Mouse (Mus musculus) R1 (cell line): Measurements from ENCODE around the gene Prdm16.

Source experiments
- DNase-seq: peaks from one replicate; pipeline ENCODE4 v3.0.0-alpha.2; 2018; ENCODE audit warnings: low read depth, low spot score

Prdm16 gene

DNA sequence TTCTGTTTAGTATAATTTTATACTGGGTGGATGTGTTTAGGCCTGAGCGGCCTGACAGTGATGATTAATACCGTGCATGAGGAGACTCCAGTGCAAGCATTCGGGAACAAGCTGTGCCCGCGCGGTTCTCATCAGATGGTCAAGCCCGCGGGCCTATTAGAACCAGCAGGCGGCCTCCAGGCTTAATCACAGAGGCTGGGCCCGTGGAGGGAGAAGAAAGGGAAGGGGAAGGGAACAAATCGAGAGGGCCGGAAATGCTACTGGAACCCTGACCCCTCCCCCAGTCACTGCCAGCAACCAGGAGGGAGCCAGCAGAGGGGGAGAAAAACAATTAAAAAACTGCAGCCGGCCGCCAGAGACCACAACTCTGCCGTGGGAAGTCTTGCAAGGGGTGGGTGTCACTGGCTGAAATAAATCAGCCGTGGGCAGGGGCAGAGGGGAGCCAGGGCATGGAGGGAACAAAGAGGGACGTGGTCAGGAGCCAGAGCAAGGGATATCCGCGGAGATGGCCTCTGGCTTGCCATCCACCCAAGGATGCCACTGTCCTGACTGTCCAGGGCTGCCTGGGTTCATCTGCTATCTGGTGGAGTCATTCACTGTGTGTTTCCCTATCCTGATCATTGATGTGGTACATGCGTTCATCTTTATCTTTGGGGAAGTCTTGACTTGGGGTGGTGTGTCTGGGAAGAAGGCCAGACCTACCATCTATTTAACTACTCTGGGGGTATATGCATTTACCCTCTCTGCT is 246.2 kb downstream of the Prdm16 start:
- peak; percentile 73 for DNase-seq

GRCm38 (mm10) chr4:154389641-154390040 is 247.0 kb downstream of the Prdm16 start:
- no peak for DNase-seq

GRCm38 (mm10) chr4:154386810-154387209 is 249.9 kb downstream of the Prdm16 start:
- no peak for DNase-seq

- no peak for DNase-seq
Observed at GRCm38 (mm10) chr4:154385918-154386317, 250.8 kb downstream of the Prdm16 start.

- no peak for DNase-seq
Observed at GRCm38 (mm10) chr4:154385208-154385607, 251.5 kb downstream of the Prdm16 start.

DNA sequence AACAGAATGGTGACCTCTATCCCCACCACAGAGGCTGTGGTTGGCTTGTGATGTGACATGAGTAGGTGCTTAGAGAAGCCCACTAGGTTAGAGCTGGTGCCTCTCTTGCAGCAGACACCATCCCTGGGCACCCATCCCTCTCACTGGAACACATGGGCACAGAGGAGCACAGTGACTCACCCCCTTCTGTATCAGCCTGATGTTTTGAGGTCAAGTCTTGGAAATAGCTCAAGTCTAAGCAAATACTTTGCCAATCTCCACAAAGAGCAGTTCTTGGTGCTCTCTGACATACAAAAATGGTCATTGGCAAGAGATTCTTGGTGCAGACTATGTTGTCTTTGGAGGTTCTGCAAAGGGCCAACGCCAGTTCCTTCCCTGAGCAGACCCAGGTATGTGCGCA is 257.8 kb downstream of the Prdm16 start:
- no peak for DNase-seq

DNA sequence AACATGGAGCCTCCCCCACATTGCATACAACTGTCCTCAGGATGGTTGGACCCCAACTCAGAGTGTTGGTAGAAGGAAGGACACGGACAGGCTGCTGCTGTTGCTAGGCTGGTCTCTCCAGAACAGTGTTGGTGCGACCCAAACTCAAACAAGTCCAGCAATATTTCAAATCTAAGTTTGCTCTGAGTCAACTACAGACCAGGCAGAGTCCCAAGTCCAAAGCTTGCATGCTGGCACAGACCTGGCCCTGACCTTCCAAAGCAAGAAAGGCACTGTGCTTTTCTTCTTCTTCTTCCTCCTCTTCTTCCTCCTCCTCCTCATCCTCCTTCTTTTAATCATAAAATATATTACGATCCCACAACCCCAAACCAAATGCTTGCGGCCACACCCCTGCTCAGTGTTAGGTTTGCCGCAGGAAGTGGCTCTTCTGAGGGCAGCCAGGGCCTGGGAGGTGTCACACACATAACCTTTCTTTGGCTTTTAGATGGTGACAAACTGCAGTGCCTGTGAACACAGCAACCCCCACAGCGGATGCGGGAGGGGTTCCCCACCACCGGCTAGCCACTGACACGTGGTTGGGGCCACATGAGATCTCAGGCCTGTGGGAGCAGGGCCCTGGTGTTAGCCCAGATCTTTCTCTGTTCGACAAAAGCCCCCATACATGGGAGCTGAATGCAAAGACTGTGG is 260.6 kb downstream of the Prdm16 start:
- DNase-seq: no peak

GRCm38 (mm10) chr4:154371542-154372247 is 265.0 kb downstream of the Prdm16 start:
- no peak for DNase-seq

- no peak for DNase-seq
Observed at GRCm38 (mm10) chr4:154370841-154371240, 265.8 kb downstream of the Prdm16 start.

GRCm38 (mm10) chr4:154369089-154369488 is 267.6 kb downstream of the Prdm16 start:
- DNase-seq: peak; percentile 54

DNA sequence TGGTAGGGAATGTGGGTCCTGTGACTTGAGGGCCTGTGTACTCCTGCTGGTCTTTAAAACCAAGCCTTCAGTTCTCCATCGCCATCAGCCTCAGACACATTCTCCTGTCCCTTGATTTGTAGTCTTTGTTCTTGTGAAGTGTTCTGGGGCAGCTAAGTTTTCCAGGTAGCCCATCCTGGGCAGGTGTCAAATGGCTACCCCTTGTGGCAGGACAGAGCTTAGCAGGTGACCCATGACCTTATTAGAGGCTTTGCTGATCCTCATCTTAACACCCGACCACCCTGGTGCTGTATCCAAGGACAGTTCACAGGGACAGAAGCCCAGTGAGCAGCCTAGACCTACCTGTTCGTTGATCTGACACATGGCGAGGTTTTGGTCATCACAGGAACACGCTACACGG is 269.8 kb downstream of the Prdm16 start:
- DNase-seq: no peak

- DNase-seq: no peak
Observed at GRCm38 (mm10) chr4:154364752-154365151, 271.9 kb downstream of the Prdm16 start.

DNA sequence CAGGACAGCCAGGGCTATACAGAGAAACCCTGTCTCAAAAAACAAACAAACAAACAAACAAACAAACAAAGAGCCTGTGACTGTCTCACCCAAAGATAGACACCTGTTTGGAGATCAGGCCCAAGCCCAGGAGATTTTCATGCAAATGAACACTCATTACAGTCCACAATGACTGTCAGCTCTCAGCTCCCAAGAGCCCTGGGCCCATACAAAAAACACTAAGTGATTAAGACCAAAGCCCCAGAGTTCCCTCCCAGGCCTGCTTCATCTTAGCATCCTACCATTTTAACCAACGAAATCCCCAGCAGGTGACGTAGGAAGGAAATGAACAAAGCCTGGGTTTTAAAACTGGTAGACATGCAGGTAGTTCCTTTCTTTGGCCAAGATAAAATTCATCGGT is 275.8 kb downstream of the Prdm16 start:
- DNase-seq: peak; percentile 84

- peak; percentile 73 for DNase-seq
Observed at GRCm38 (mm10) chr4:154360441-154360840, 276.2 kb downstream of the Prdm16 start.

DNA sequence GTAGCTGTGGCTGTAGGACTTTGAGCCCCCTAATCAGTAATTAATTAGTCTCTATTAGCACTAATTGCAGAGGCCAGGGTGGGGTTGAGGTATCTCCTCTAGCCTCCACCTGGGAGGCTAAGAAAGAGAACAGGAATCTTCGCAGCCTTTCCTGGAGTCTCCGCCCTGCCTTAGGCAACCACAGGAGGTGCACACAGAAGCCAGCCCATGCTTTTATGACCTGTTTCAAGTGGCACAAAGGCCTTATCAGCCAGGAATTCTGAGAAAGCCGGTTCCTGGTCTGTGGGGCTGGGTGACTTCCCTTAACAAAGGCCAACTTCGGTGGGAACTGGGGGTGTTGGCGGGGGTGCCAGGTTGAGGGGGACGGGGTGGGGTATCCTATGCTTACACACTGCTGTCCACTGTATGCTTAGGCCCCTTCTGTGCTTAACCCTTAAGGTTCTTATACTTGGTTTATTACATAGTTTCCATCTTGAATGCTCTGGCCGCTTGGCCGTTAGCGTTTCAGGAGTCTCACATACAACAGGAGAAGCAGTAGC is 276.8 kb downstream of the Prdm16 start:
- peak; percentile 35 for DNase-seq

GRCm38 (mm10) chr4:154358816-154359215 is 277.9 kb downstream of the Prdm16 start:
- peak; percentile 18 for DNase-seq

- peak; percentile 46 for DNase-seq
Observed at GRCm38 (mm10) chr4:154358370-154358769, 278.3 kb downstream of the Prdm16 start.

DNA sequence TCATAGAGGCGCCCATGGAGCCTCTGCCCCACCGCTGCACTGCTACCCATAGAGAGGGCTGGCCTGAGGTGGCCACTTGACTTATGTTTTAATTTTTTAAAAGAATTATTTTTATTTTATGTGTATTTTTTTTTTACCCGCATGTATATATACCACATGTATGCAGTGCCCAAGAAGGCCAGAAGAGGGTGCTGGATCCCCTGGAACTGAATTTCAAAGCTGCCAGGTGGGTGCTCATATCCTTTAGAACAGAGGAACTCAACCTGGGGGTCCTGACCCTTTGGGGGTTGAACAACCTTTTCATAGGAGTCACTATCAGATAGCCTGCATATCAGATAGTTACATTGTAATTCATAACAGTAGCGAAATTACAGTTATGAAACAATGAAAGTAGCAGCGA is 281.3 kb downstream of the Prdm16 start:
- no peak for DNase-seq

DNA sequence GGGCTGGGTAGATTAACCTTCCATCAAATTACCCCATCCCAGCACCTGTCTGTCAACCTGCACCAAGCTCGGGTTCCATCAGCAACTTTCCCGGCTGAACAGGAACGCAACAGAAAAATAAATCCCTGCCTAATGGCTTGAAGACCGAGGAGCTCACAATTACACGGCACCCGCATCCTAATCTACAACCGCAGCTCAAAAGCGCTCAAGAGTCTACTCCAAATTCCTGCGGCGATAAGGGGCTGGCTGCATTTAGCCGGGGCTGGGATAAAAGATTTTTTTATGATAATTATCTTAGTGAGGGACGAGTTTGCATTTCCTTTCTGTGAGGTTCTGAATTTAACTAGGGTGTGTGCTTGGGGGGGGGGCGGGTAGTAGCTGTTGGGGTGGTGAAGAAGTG is 284.4 kb downstream of the Prdm16 start:
- no peak for DNase-seq

GRCm38 (mm10) chr4:154348197-154348786 is 288.4 kb downstream of the Prdm16 start:
- no peak for DNase-seq

DNA sequence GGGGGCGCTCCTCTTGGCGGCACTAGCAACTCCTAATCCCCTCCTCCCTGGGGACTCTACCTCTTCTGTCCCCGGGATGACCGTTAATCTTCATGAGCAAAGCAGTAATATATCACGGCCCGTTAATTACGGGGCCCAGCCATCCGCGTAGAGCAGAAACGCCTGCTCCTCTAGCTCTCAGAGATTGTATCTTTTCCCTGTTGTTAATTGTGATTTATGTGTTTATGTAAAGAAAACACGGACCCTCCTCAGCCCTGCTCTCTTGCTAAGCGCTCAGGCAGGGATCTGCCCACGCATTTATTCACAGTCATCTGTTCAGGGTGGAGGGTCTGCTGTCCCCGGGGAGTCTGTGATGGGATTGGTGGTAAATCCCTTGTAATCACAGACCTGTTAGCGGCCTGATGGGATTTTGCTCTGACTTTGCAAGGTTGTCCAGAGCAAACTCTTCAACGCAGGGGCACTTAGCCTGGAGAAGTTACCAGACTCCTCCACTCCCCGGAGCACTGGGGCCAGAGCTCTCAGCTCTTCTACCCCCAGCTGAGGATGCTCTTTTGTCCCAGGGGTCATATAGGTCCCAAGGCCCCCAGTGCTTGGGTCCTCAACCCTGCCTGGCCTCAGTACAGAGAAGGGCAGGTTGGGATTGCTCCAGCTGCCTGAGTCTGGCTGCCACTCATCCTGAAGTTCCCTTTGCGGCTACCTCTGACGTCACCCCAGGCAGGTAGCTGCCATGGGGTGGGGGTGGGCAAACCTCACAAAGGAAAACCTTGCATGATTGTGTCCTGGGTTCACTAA is 289.7 kb downstream of the Prdm16 start:
- DNase-seq: no peak
